Comparison of ENCODE assay signal across 30 mouse cellular contexts in the genomic region with DNA sequence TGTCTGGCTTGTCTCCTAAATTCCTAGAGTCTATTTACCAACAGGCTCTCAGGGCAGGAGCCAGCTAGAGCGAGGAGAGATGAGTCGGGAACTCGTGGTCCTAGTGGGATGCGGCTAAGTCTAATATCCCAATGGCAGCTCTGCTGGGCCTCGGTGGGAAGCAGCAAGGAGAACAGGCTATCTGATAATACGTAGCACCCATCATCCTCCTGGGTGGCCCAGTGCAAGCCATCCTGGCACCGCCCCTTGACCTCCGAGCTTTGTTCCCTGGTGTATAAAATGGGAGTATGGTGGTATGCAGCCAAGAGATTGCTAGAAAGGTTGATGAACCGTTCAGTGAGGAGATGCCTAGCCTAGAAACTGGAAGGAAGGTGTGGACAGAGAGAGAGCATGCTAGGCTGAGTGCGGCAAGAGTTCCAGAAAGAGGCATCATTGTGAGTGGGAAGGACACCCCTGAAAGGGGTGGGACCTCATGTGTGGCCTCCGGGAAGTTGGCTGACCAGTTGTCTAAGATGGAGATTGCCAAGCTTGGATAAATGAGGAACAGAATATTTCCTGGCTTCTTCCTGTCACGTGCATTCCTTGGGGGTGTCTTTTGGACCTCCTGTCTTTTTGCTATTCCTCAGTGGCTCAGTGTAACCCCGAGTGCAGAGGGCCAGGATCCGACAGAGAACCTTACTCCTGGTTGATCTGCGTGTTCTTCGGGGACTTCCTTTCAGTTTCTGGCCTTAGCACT. TPM values are rescaled to one million over a fixed set of nuclear protein-coding genes. Genes with fewer than 3 reads are reported as not detected.
A peak's percentile ranks its signal among the peaks of the same experiment; 100 is the strongest.
DNase-seq lines count a peak whose midpoint lies in the region; TF ChIP-seq lines count a peak whose summit lies in the region.
"Had no signal": no experiment of that assay in that cellular context is flagged by ENCODE, and none has a peak within 500 bp of the region (broad histone marks: within the 10 kb centered on the region; RNA-seq: fewer than 3 reads in every experiment).

No protein-coding gene starts in this region.

- no peak overlapping the region for H3K4me3 ChIP-seq in heart, adult 2 months
- H3K4me3 ChIP-seq in layer of hippocampus, adult 2 months, result no peak overlapping the region
- no peak overlapping the region for H3K4me3 ChIP-seq in macrophage (ENCODE audit: inconsistent target)
- H3K4me3 ChIP-seq: forebrain, embryonic 13.5 days; hindbrain, embryonic 15.5 days; kidney, embryonic 15.5 days; limb, embryonic 15.5 days; liver, embryonic 15.5 days had no signal

- intact Hi-C loops in heart, adult 2 months (cut with DNase I), result no loop called here

- no peaks in the 10 kb centered on the region for H3K27me3 ChIP-seq in heart, adult 2 months (ENCODE audit: control insufficient read depth, insufficient read depth, low read length)
- H3K27me3 ChIP-seq: forebrain, embryonic 13.5 days; hindbrain, embryonic 15.5 days; kidney, embryonic 15.5 days; limb, embryonic 15.5 days; liver, embryonic 15.5 days had no signal

- H3K36me3 ChIP-seq in heart, adult 2 months (ENCODE audit: control insufficient read depth, insufficient read depth, low read length), result no peaks in the 10 kb centered on the region; the same call in 1 of the 2 replicates
- H3K36me3 ChIP-seq in macrophage (ENCODE audit: inconsistent target), result no peaks in the 10 kb centered on the region
- H3K36me3 ChIP-seq: hindbrain, embryonic 15.5 days; kidney, embryonic 15.5 days; limb, embryonic 15.5 days; liver, embryonic 15.5 days had no signal

- no peak for TF ChIP-seq EP300 in heart, adult 2 months (IDR thresholded peaks at IDR 0.05; ENCODE audit: insufficient read depth, low read depth, low read length)

- H3K27ac ChIP-seq in heart, adult 2 months, result peak overlapping the region; percentile 7; the same call in 1 of the 2 replicates
- peak overlapping the region; percentile 91 for H3K27ac ChIP-seq in layer of hippocampus, adult 2 months
- peak overlapping the region; percentile 13; the same call in 1 of the 2 replicates for H3K27ac ChIP-seq in macrophage
- H3K27ac ChIP-seq: forebrain, embryonic 13.5 days; hindbrain, embryonic 15.5 days; liver, embryonic 15.5 days had no signal

- peaks cover 40% of the 10 kb centered on the region for H3K4me1 ChIP-seq in heart, adult 2 months (ENCODE audit: control insufficient read depth, insufficient read depth, low read length)
- H3K4me1 ChIP-seq: forebrain, embryonic 13.5 days; hindbrain, embryonic 15.5 days had no signal

- 74% methylated on average over 16 of the region's 16 CpGs for WGBS in heart, adult 2 months
- WGBS in macrophage (ENCODE audit: missing documents), result 76% methylated on average over 15 of the region's 16 CpGs

- H3K9ac ChIP-seq in heart, adult 2 months (ENCODE audit: low read depth, low read length), result no peak overlapping the region
- H3K9ac ChIP-seq: forebrain, embryonic 13.5 days; hindbrain, embryonic 15.5 days; kidney, embryonic 15.5 days; limb, embryonic 15.5 days; liver, embryonic 15.5 days had no signal

- TF ChIP-seq POLR2A in heart, adult 2 months (IDR thresholded peaks at IDR 0.05; ENCODE audit: insufficient read depth, low read depth, low read length), result no peak

- TF ChIP-seq CTCF in heart, adult 2 months (IDR thresholded peaks at IDR 0.05), result no peak
- TF ChIP-seq CTCF in layer of hippocampus, adult 2 months (conservative IDR thresholded peaks at IDR 0.05), result no peak

- H3K79me2 ChIP-seq in heart, adult 2 months (replicated peaks; ENCODE audit: control insufficient read depth, insufficient read depth, low read length), result peaks cover 4% of the 10 kb centered on the region
- H3K79me2 ChIP-seq in macrophage (ENCODE audit: inconsistent target), result peaks cover 99% of the 10 kb centered on the region

- no peak for DNase-seq in heart, adult 2 months
- DNase-seq in heart, postnatal 4 days, result no peak
- DNase-seq in layer of hippocampus, adult 2 months (ENCODE audit: low spot score in 2 of 2), result no peak
- no peak for DNase-seq in layer of hippocampus, postnatal 25 days (ENCODE audit: extremely low spot score in 1 of 2, low spot score in 1 of 2)
- DNase-seq in NIH3T3 (ENCODE audit: low read depth), result peak; percentile 22
- DNase-seq in left cerebral cortex, adult 18-20 months (ENCODE audit: low spot score in 2 of 2), result no peak
- DNase-seq: adrenal gland, adult 2 months; cerebellum, adult 18-20 months; cerebellum, postnatal 25 days; gastrocnemius, postnatal 10 days; kidney, postnatal 4 days; layer of hippocampus, adult 9-11 months; left cerebral cortex, postnatal 4 days; right cerebral cortex, postnatal 4 days had no signal

RNA-seq across cellular contexts. Expression of gene Anxa11, which starts 11.9 kb away (rescaled TPM):
- 10 to 100 TPM; 77.9 to 82.4 TPM for total RNA-seq in heart, adult 2 months (2021)
- polyA plus RNA-seq in heart, adult 2 months (2012; rRNA removed), result 74.0 and 90.3 TPM in 2 replicates
- 10 to 100 TPM; 69.8 to 72.3 TPM for total RNA-seq in heart, postnatal 4 days (2021)
- 10 to 100 TPM; 87.9 to 88.8 TPM for total RNA-seq in layer of hippocampus, adult 2 months (2021)
- total RNA-seq in layer of hippocampus, postnatal 25 days (2021), result 10 to 100 TPM; 64.8 to 69.7 TPM
- 10 to 100 TPM; 26.7 to 84.8 (median 38.4) TPM for total RNA-seq in macrophage (2018; cell fraction: chromatin; rRNA removed)
- total RNA-seq in macrophage (2018; cell fraction: cytosol; rRNA removed), result 10 to 100 TPM; 48.8 to 89.3 (median 64.4) TPM
- total RNA-seq in macrophage (2018; cell fraction: nucleus; rRNA removed), result 10 to 100 TPM; 34.0 to 69.6 (median 44.3) TPM
- polyA plus RNA-seq in macrophage (2018), result 50.5 to 77.1 TPM (median 76.9 TPM) in 3 replicates
- 10 to 100 TPM; 45.7 to 45.8 TPM for total RNA-seq in left cerebral cortex, adult 18-20 months (2021)

RNA-seq across cellular contexts. Expression of gene Plac9a, which starts 49.0 kb away (rescaled TPM):
- 1 to 10 TPM; 1.6 to 3.4 TPM for total RNA-seq in heart, adult 2 months (2021)
- polyA plus RNA-seq in heart, adult 2 months (2012; rRNA removed), result 4.1 and 7.6 TPM in 2 replicates
- 1 to 10 TPM; 1.0 to 3.2 TPM for total RNA-seq in heart, postnatal 4 days (2021)
- total RNA-seq in layer of hippocampus, adult 2 months (2021), result not detected
- total RNA-seq in layer of hippocampus, postnatal 25 days (2021), result 1 to 10 TPM in 1 of 2 experiments, not detected in 1; 1.2 TPM
- total RNA-seq in macrophage (2018; cell fraction: chromatin; rRNA removed), result not detected
- total RNA-seq in macrophage (2018; cell fraction: cytosol; rRNA removed), result not detected
- not detected for total RNA-seq in macrophage (2018; cell fraction: nucleus; rRNA removed)
- not detected in 3 replicates for polyA plus RNA-seq in macrophage (2018)
- total RNA-seq in left cerebral cortex, adult 18-20 months (2021), result not detected
- total RNA-seq: G1E; hematopoietic stem cell, adult 5-6 weeks; megakaryocyte progenitor cell, adult 5-6 weeks; midbrain, postnatal 0 days had no signal
- polyA plus RNA-seq: embryonic facial prominence, embryonic 14.5 days; forebrain, embryonic 13.5 days; G1E; heart, embryonic 11.5 days; hindbrain, embryonic 15.5 days; intestine, embryonic 14.5 days; limb, embryonic 15.5 days; midbrain, embryonic 11.5 days; midbrain, postnatal 0 days; neural tube, embryonic 14.5 days; thymus, postnatal 0 days had no signal

Comparison
In these comparisons a context has a peak if more than half of its experiments do, and no peak if none do; other contexts are left out.
1. H3K27ac ChIP-seq: peak in every context shown above with its lines; median percentile 91 in layer of hippocampus, adult 2 months; 13 in macrophage; 7 in heart, adult 2 months.